Mouse (Mus musculus) ES-E14 (cell line): ENCODE data around the gene Coq6. TPM values are rescaled to one million over a fixed set of nuclear protein-coding genes. Genes with fewer than 3 reads are reported as not detected.

ENCODE experiments used
- DNase-seq: peaks from one replicate; pipeline ENCODE4 v3.0.0-alpha.2; 2013; ENCODE audit warnings: low read depth, low spot score
- H3K27ac ChIP-seq: 2 replicates; pipeline ENCODE4 v1.5.1; 2012; ENCODE audit warnings: low read depth, mild to moderate bottlenecking, low read length, moderate library complexity, mixed read lengths; ENCODE audit not compliant: poor library complexity, insufficient read depth, severe bottlenecking
- H3K36me3 ChIP-seq: 2 replicates; pipeline ENCODE4 v1.6.1; 2012; ENCODE audit warnings: mild to moderate bottlenecking, low read length, moderate library complexity, mixed read lengths; ENCODE audit not compliant: control insufficient read depth, poor library complexity, insufficient read depth, severe bottlenecking
- H3K4me1 ChIP-seq, 2 experiments: fragments of 150-350 bp in 1 of 2; sonication (generic) in 1 of 2; 2 replicates each; pipeline ENCODE4 v1.6.1; 2012; ENCODE audit warnings: low read length in 2 of 2, mild to moderate bottlenecking in 1 of 2, mixed read lengths in 1 of 2; ENCODE audit not compliant: control insufficient read depth in 2 of 2, insufficient read depth in 2 of 2, poor library complexity in 1 of 2
- H3K4me3 ChIP-seq, 2 experiments: fragments of 150-350 bp in 1 of 2; sonication (generic) in 1 of 2; 2 replicates each; pipeline ENCODE4 v1.5.1; 2012; ENCODE audit warnings: low read length in 2 of 2, low read depth in 1 of 2, mild to moderate bottlenecking in 1 of 2, mixed read lengths in 1 of 2; ENCODE audit not compliant: insufficient read depth in 1 of 2, poor library complexity in 1 of 2, severe bottlenecking in 1 of 2
- H3K9ac ChIP-seq: 2 replicates; pipeline ENCODE4 v1.6.1; 2012; ENCODE audit warnings: low read depth, mild to moderate bottlenecking, low read length, mixed read lengths; ENCODE audit not compliant: poor library complexity, insufficient read depth, severe bottlenecking
- H3K9me3 ChIP-seq: fragments of 150-350 bp; sonication (generic); 2 replicates; pipeline ENCODE4 v1.6.1; 2012; ENCODE audit warnings: low read depth, mild to moderate bottlenecking, low read length; ENCODE audit not compliant: control insufficient read depth, insufficient read depth
- CHD2 ChIP-seq: IDR thresholded peaks from 2 replicates; pipeline ENCODE4 v1.6.1; 2014; ENCODE audit warnings: mild to moderate bottlenecking, low read depth, low read length, inconsistent platforms
- HCFC1 ChIP-seq: IDR thresholded peaks from 2 replicates; pipeline ENCODE4 v1.6.1; 2012; ENCODE audit warnings: low read length, inconsistent platforms, borderline replicate concordance; ENCODE audit not compliant: insufficient read depth
- MAFK ChIP-seq: IDR thresholded peaks from 2 replicates; pipeline ENCODE4 v1.6.1; 2014; ENCODE audit warnings: mild to moderate bottlenecking, low read depth, low read length, inconsistent platforms; ENCODE audit not compliant: insufficient read depth
- ZC3H11A ChIP-seq: IDR thresholded peaks from 2 replicates; pipeline ENCODE4 v1.6.1; 2012; ENCODE audit warnings: low read depth, mild to moderate bottlenecking, inconsistent platforms, low read length, borderline replicate concordance
- ZNF384 ChIP-seq: IDR thresholded peaks from 2 replicates; pipeline ENCODE4 v1.6.1; 2012; ENCODE audit warnings: low read depth, low read length, inconsistent platforms
- in situ Hi-C, 2 experiments: fragments of 600-800 bp; cut with MboI; formaldehyde crosslinking; loops; one replicate each; pipeline ENCODE4 v1.15.1; 2025; ENCODE audit warnings: low sequenced_read_pairs in 2 of 2, inconsistent platforms in 1 of 2; ENCODE audit not compliant: unreplicated experiment in 2 of 2
- total RNA-seq: library from RNA; depleted of rRNA; stranded (reverse); fragments of 300-350 nt; gene quantifications from 2 replicates; pipeline ENCODE4 v1.2.3, GENCODE M21; 2012; rRNA removed

Gene Coq6
- total RNA-seq, 1 experiment = 49.6 TPM

DNA sequence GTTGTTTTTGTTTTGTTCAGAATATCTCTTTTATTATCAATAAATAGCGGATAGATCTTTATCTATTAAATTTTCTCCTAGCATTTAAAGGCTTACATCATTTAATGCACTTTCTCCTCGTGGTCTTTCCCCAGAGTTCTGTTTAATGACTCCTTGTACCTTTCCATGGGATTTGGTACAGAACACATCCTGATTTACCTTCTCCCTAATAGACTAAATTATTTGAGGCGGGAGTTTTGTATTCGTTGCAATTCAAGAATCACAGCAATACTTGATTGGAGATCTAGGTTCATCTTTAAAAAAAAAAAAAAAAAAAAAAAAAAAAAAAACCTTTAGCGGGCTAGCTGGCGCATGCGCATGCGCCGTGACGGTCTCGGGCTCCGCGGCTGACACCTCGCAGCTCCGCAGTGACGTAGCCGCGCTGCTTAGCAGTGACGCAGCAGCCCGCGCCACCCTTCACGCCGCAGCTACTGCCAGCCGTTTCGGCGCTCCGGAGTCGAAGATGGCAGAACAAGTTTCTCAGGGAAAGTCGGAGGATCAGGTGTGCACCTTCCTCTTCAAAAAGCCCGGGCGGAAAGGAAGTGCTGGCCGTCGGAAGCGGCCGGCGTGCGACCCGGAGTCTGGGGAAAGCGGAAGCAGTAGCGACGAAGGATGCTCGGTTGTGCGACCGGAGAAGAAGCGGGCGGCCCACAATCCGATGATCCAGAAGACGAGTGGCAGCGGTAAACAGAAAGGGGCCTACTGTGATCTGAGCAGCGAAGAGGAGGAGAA lies 55.6 kb downstream of the Coq6 start, which contains the start of gene Rnf113a2:
Gene Rnf113a2, plus strand, starts transcription at position 363 of the 771 bp plus-strand sequence.
- in situ Hi-C loops = no loop called here
- Histone ChIP-seq H3K27ac (peak within 1 kb of the TSS; percentile 53; the same call in 1 of the 2 replicates), H3K9me3 (no peaks in the 10 kb centered on the region), H3K9ac (peak within 1 kb of the TSS; percentile 96), H3K4me1 (peaks cover 0 to 2% of the 10 kb centered on the region in 2 experiments; a peak in 1 of 4 replicates), H3K4me3 (peak within 1 kb of the TSS; percentile 74 to 94), H3K36me3 (no peaks in the 10 kb centered on the region)
- TF ChIP-seq HCFC1 = peak; percentile 62
- peak; percentile 22; the same call in 1 of the 2 replicates for TF ChIP-seq MAFK
- TF ChIP-seq ZNF384 = peak; percentile 99
- no peak for TF ChIP-seq CHD2
- DNase-seq = peak; percentile 70

DNA sequence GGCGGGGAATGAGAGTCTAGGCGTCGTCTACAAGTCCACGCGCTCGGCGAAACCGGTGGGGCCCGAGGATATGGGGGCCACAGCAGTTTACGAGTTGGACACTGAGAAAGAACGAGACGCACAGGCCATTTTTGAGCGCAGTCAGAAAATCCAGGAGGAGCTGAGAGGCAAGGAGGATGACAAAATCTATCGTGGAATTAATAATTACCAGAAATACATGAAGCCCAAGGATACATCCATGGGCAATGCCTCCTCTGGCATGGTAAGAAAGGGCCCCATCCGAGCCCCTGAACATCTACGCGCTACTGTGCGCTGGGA lies 56.1 kb downstream of the Coq6 start:
- DNase-seq = no peak
- peak overlapping the region; percentile 96 for H3K9ac ChIP-seq
- peak overlapping the region; percentile 74 to 94 for H3K4me3 ChIP-seq
- TF ChIP-seq ZNF384 (no peak), MAFK (no peak), HCFC1 (no peak), ZC3H11A (no peak), CHD2 (no peak)
- H3K27ac ChIP-seq = peak overlapping the region; percentile 53; the same call in 1 of the 2 replicates
- in situ Hi-C loops = no loop called here
- no peaks in the 10 kb centered on the region for H3K36me3 ChIP-seq
- H3K9me3 ChIP-seq = no peaks in the 10 kb centered on the region
- peaks cover 0 to 2% of the 10 kb centered on the region in 2 experiments; a peak in 1 of 4 replicates for H3K4me1 ChIP-seq

Other genes starting within 250 kb of the Coq6 start
- gene Dnal1, start 247.3 kb upstream of the Coq6 start, total RNA-seq = 3.0 and 3.5 TPM in 2 replicates
- gene Pnma1, start 213.2 kb upstream of the Coq6 start, total RNA-seq = 0.80 and 1.5 TPM in 2 replicates
- 9.6 and 19.3 TPM in 2 replicates for gene Elmsan1, start 142.8 kb upstream of the Coq6 start, total RNA-seq
- gene Ptgr2, start 76.4 kb upstream of the Coq6 start, total RNA-seq = 16.2 and 16.7 TPM in 2 replicates
- gene Zfp410, start 44.8 kb upstream of the Coq6 start, total RNA-seq = 36.5 and 39.6 TPM in 2 replicates
- 2.9 and 3.7 TPM in 2 replicates for gene Fam161b, start 176 bp downstream of the Coq6 start, total RNA-seq
- 6.4 and 6.9 TPM in 2 replicates for gene Entpd5, start 47.4 kb downstream of the Coq6 start, total RNA-seq
- 0.63 and 1.2 TPM in 2 replicates for gene Bbof1, start 47.4 kb downstream of the Coq6 start, total RNA-seq
- gene Rnf113a2, start 55.5 kb downstream of the Coq6 start, total RNA-seq = 15.5 and 20.8 TPM in 2 replicates
- 11.4 and 11.9 TPM in 2 replicates for gene Aldh6a1, start 89.3 kb downstream of the Coq6 start, total RNA-seq
- 10.5 and 13.0 TPM in 2 replicates for gene Lin52, start 89.8 kb downstream of the Coq6 start, total RNA-seq
- gene Vsx2, start 208.1 kb downstream of the Coq6 start, total RNA-seq = 0.05 TPM in 1 of 2 replicates, not detected in the other